8 mouse cellular contexts compared by ENCODE assay signal in the genomic region with DNA sequence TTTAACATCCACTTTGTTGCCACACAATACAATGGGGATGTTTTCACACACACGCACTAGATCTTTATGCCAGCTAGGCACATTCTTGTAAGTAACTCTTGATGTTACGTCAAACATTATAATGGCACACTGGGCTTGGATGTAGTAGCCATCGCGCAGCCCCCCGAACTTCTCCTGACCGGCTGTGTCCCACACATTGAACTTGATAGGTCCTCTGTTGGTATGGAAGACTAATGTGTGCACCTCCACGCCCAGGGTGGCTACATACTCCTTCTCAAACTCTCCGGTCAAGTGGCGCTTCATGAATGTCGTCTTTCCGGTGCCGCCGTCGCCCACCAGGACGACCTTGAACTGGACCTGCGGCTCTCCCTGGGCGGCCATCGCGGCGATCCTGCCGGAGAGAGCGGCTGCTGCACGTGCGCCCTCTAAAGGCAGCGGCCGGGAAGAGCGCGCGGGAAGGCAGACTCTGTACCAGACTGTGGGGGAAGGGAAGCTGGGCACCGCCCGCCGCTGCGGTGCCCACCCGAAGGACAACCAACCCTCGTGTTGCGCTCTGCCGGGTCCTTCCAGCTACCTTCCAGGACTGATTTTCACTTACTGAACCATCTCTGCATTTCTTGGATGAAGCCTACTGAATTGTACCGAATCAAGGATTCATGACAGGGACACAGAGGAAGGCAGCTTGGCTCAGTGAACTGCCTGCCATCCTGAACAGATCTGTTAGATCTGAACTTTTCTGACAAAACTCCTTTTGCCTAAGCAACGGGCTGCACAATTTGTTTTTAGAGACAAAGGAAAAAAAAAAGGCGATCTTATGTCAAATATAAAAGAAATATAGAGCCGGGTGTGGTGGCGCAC. TPM values are rescaled to one million over a fixed set of nuclear protein-coding genes. Genes with fewer than 3 reads are reported as not detected.
DNase-seq lines count a peak whose midpoint lies in the region; ATAC-seq lines count a peak whose summit lies in the region.

Rasl2-9 (minus strand) TSS at position 402 of the 858 bp plus-strand sequence.

- no peaks in the 10 kb centered on the region for H3K36me3 ChIP-seq in embryonic facial prominence, embryonic 10.5 days (replicated peaks)

- no peak within 1 kb of the TSS for H3K27ac ChIP-seq in embryonic facial prominence, embryonic 10.5 days (replicated peaks)

- peaks cover 7% of the 10 kb centered on the region for H3K27me3 ChIP-seq in embryonic facial prominence, embryonic 10.5 days (replicated peaks; ENCODE audit: low read depth, poor library complexity, severe bottlenecking)

- DNase-seq in adrenal gland, postnatal 36 days = peak; percentile 83 to 92
- DNase-seq in embryonic facial prominence, embryonic 10.5 days (ENCODE audit: low spot score) = peak; percentile 79
- DNase-seq in kidney, adult 11 months = peak; percentile 66
- DNase-seq in left cerebral cortex, postnatal 36 days (ENCODE audit: low spot score in 2 of 2) = peak; percentile 72 to 79
- peak; percentile 55 for DNase-seq in mesoderm, embryonic 11.5 days (ENCODE audit: low read depth, low spot score)
- DNase-seq in right cerebral cortex, postnatal 25 days = peak; percentile 84
- peak; percentile 58 for DNase-seq in yolk sac, embryonic 10.5 days (ENCODE audit: low spot score)

- ATAC-seq in granulocyte monocyte progenitor cell, adult 5-6 weeks (replicated peaks; ENCODE audit: poor library complexity, severe bottlenecking) = peak; percentile 100

- intact Hi-C loops in left cerebral cortex, postnatal 36 days (cut with DNase I) = no loop called here

- no peaks in the 10 kb centered on the region for H3K4me1 ChIP-seq in embryonic facial prominence, embryonic 10.5 days

- 20% methylated on average over 42 of the region's 42 CpGs for WGBS in embryonic facial prominence, embryonic 10.5 days

- H3K4me3 ChIP-seq in embryonic facial prominence, embryonic 10.5 days = peak within 1 kb of the TSS; percentile 50

- no peaks in the 10 kb centered on the region for H3K9me3 ChIP-seq in embryonic facial prominence, embryonic 10.5 days

RNA-seq across cellular contexts. Expression of gene Rasl2-9, which starts in this region (rescaled TPM):
- total RNA-seq in adrenal gland, postnatal 36 days (2021) = 1 to 10 TPM; 1.3 to 1.4 TPM
- 0.20 TPM in 2 replicates for polyA plus RNA-seq in embryonic facial prominence, embryonic 10.5 days (2016; fragmentation: Nextera tagmentation; extraction: Ambion mirVana)
- total RNA-seq in granulocyte monocyte progenitor cell, adult 5-6 weeks (2014; fragmentation: Nextera tagmentation) = 2.0 TPM in 1 of 2 replicates, not detected in the other
- total RNA-seq in granulocyte monocyte progenitor cell, adult 5-6 weeks (2017) = not detected in 2 replicates
- under 1 TPM; 0.32 to 0.68 TPM for total RNA-seq in left cerebral cortex, postnatal 36 days (2021)

Comparison
In these comparisons a context has a peak if more than half of its experiments do, and no peak if none do; other contexts are left out.
1. Peak in DNase-seq and H3K4me3 ChIP-seq in embryonic facial prominence, embryonic 10.5 days; RNA of the gene not detected or under 1 TPM.
2. Peak in DNase-seq in left cerebral cortex, postnatal 36 days; RNA of the gene not detected or under 1 TPM.